Mouse (Mus musculus) E14TG2a.4 (cell line): ENCODE results near the gene Tenm3.

Experiments used
- CTCF ChIP-seq: conservative IDR thresholded peaks from 2 replicates; pipeline ENCODE4 v1.5.1; 2014; ENCODE audit warnings: low read length
- NANOG ChIP-seq: IDR thresholded peaks from 2 replicates; pipeline ENCODE4 v1.6.1; 2014; ENCODE audit warnings: borderline replicate concordance, low read length, mixed read lengths

GRCm38 (mm10) chr8:48348901-48349300 lies 494.9 kb downstream of the Tenm3 start:
- TF ChIP-seq CTCF, result no peak
- no peak for TF ChIP-seq NANOG
